In genomic region chr9:84296456-84296855, GRCm38 (mm10) we compare ENCODE assay signal across 22 mouse cellular contexts.
DNase-seq lines count a peak whose midpoint lies in the region; ATAC-seq and TF ChIP-seq lines count a peak whose summit lies in the region.
"Had no signal": no experiment of that assay in that cellular context is flagged by ENCODE, and none has a peak within 500 bp of the region (broad histone marks: within the 10 kb centered on the region; RNA-seq: fewer than 3 reads in every experiment).

No protein-coding gene starts in this region.

- H3K9me3 ChIP-seq in hindbrain, embryonic 10.5 days = no peaks in the 10 kb centered on the region
- no peaks in the 10 kb centered on the region for H3K9me3 ChIP-seq in hindbrain, postnatal 0 days (ENCODE audit: low read length)
- H3K9me3 ChIP-seq in heart, embryonic 11.5 days (replicated peaks; ENCODE audit: control insufficient read depth, low read length) = no peaks in the 10 kb centered on the region
- H3K9me3 ChIP-seq: embryonic facial prominence, embryonic 10.5 days; hindbrain, embryonic 15.5 days had no signal

- H3K4me1 ChIP-seq in hindbrain, embryonic 10.5 days (replicated peaks) = peaks cover 10% of the 10 kb centered on the region
- no peaks in the 10 kb centered on the region for H3K4me1 ChIP-seq in hindbrain, postnatal 0 days (ENCODE audit: insufficient read depth, low read length)
- no peaks in the 10 kb centered on the region for H3K4me1 ChIP-seq in heart, embryonic 11.5 days (ENCODE audit: control insufficient read depth, insufficient read depth, low read length)
- H3K4me1 ChIP-seq: embryonic facial prominence, embryonic 10.5 days; hindbrain, embryonic 15.5 days had no signal

- no peaks in the 10 kb centered on the region for H3K27me3 ChIP-seq in hindbrain, embryonic 10.5 days (ENCODE audit: insufficient read depth, poor library complexity, severe bottlenecking)
- H3K27me3 ChIP-seq in hindbrain, postnatal 0 days (ENCODE audit: insufficient read depth, low read length) = no peaks in the 10 kb centered on the region
- no peaks in the 10 kb centered on the region for H3K27me3 ChIP-seq in heart, embryonic 11.5 days (ENCODE audit: control insufficient read depth, insufficient read depth, low read length)
- H3K27me3 ChIP-seq: hindbrain, embryonic 15.5 days had no signal

- no peak for TF ChIP-seq CTCF in hindbrain, postnatal 0 days (IDR thresholded peaks at IDR 0.05; ENCODE audit: low read depth)

- peak overlapping the region; percentile 63 for H3K27ac ChIP-seq in hindbrain, embryonic 10.5 days
- no peak overlapping the region for H3K27ac ChIP-seq in hindbrain, postnatal 0 days
- H3K27ac ChIP-seq in heart, embryonic 11.5 days (ENCODE audit: low read depth, low read length) = no peak overlapping the region
- H3K27ac ChIP-seq: embryonic facial prominence, embryonic 10.5 days; gastrocnemius, adult 2 months; hindbrain, embryonic 15.5 days had no signal

- WGBS in hindbrain, embryonic 10.5 days = 75% methylated on average over 3 of the region's 3 CpGs
- 84% methylated on average over 3 of the region's 3 CpGs for WGBS in hindbrain, postnatal 0 days
- 90% methylated on average over 3 of the region's 3 CpGs for whole genome bisulfite sequencing in heart, embryonic 11.5 days (ENCODE audit: insufficient replicate concordance)

- no peak overlapping the region for H3K4me3 ChIP-seq in hindbrain, embryonic 10.5 days
- H3K4me3 ChIP-seq in hindbrain, postnatal 0 days (ENCODE audit: low read length) = no peak overlapping the region
- no peak overlapping the region for H3K4me3 ChIP-seq in heart, embryonic 11.5 days (ENCODE audit: low read depth, low read length)
- H3K4me3 ChIP-seq: embryonic facial prominence, embryonic 10.5 days; erythroblast, embryonic 14.5 days; gastrocnemius, adult 2 months; hindbrain, embryonic 15.5 days had no signal

- no peaks in the 10 kb centered on the region for H3K36me3 ChIP-seq in hindbrain, embryonic 10.5 days
- H3K36me3 ChIP-seq in hindbrain, postnatal 0 days (ENCODE audit: insufficient read depth, low read length) = no peaks in the 10 kb centered on the region
- no peaks in the 10 kb centered on the region for H3K36me3 ChIP-seq in heart, embryonic 11.5 days (ENCODE audit: control insufficient read depth, insufficient read depth, low read length)
- H3K36me3 ChIP-seq: embryonic facial prominence, embryonic 10.5 days; hindbrain, embryonic 15.5 days had no signal

- H3K9ac ChIP-seq in hindbrain, postnatal 0 days (replicated peaks; ENCODE audit: low read length) = no peak overlapping the region
- H3K9ac ChIP-seq in heart, embryonic 11.5 days (ENCODE audit: low read depth, low read length) = no peak overlapping the region
- H3K9ac ChIP-seq: hindbrain, embryonic 15.5 days had no signal

- no peak for DNase-seq in hindbrain, embryonic 10.5 days (ENCODE audit: low spot score)
- DNase-seq in hindbrain, postnatal 0 days (ENCODE audit: low spot score) = no peak
- DNase-seq in 3134 (ENCODE audit: extremely low read depth, insufficient read length, low spot score) (peak; percentile 62), 3T3-L1 (ENCODE audit: low read depth, low spot score) (peak; percentile 87), NIH3T3 (ENCODE audit: low read depth) (peak; percentile 11)
- no peak for DNase-seq in ovary, adult 18-20 months (ENCODE audit: low spot score)
- DNase-seq in gastrocnemius, adult 18-20 months (ENCODE audit: low spot score) = no peak
- DNase-seq: cerebellum, adult 9-11 months; cerebellum, postnatal 36 days; gastrocnemius, adult 2 months; gastrocnemius, postnatal 25 days; heart, postnatal 10 days; heart, postnatal 4 days; kidney, adult 9 months had no signal

- no peak overlapping the region for H3K4me2 ChIP-seq in hindbrain, postnatal 0 days (ENCODE audit: low read depth, low read length)
- H3K4me2 ChIP-seq in heart, embryonic 11.5 days = no peak overlapping the region
- H3K4me2 ChIP-seq: hindbrain, embryonic 15.5 days had no signal

- no peak for ATAC-seq in hindbrain, postnatal 0 days
- no peak for ATAC-seq in heart, embryonic 11.5 days (replicated peaks; ENCODE audit: insufficient number of reproducible peaks, low FRiP score, low TSS enrichment)
- ATAC-seq: activated CD4-positive, CD25-positive, alpha-beta regulatory T cell, adult 4 months; forebrain, embryonic 16.5 days; inflammation-experienced regulatory T-cells, adult 6 months; intestine, postnatal 0 days had no signal

Comparison
In these comparisons a context has a peak if more than half of its experiments do, and no peak if none do; other contexts are left out.
1. DNase-seq: peak in 3134 (single experiment), 3T3-L1 (single experiment) and NIH3T3 (single experiment); none in hindbrain, embryonic 10.5 days (single experiment), hindbrain, postnatal 0 days (single experiment), ovary, adult 18-20 months (single experiment) and gastrocnemius, adult 18-20 months (single experiment).